Mouse (Mus musculus) ES-Bruce4 (cell line): ENCODE measurements at regions not wholly inside any gene's neighbourhood (a gene's known extent, or its start where the extent isn't known, plus 50 kb on each side); places are given as distances from the start of the nearest gene placed in this dataset.

ENCODE experiments used
- CTCF ChIP-seq: IDR thresholded peaks from one replicate; pipeline ENCODE4 v1.8.1; 2011; ENCODE audit warnings: low read depth, low read length
- POLR2A ChIP-seq: IDR thresholded peaks from one replicate; pipeline ENCODE4 v1.8.1; 2011; ENCODE audit warnings: low read length; ENCODE audit not compliant: insufficient read depth

DNA sequence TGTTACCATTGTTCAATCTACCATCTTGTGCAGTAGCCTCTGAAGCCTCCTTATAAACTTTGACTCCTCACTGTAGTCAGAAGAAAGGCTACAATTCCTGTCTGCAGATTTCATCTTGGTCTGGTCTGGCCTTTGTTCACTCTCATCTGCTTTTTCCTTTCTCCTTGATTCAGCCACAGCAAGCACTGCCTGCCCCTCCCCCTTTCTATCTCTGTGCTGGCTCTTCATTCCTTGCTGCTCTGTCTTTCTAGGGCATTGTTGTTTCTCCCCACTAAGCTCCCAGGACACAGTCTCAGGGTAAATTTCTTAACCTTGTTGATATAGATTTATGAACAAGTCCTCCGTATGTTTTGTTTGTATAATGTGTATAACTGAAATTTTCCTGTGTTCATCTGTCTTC, 62.3 kb upstream of the Gprin3 start:
- TF ChIP-seq CTCF: no peak
- TF ChIP-seq POLR2A: no peak
